Mouse (Mus musculus): ENCODE data around the gene Irs1.

Gene Irs1

DNA sequence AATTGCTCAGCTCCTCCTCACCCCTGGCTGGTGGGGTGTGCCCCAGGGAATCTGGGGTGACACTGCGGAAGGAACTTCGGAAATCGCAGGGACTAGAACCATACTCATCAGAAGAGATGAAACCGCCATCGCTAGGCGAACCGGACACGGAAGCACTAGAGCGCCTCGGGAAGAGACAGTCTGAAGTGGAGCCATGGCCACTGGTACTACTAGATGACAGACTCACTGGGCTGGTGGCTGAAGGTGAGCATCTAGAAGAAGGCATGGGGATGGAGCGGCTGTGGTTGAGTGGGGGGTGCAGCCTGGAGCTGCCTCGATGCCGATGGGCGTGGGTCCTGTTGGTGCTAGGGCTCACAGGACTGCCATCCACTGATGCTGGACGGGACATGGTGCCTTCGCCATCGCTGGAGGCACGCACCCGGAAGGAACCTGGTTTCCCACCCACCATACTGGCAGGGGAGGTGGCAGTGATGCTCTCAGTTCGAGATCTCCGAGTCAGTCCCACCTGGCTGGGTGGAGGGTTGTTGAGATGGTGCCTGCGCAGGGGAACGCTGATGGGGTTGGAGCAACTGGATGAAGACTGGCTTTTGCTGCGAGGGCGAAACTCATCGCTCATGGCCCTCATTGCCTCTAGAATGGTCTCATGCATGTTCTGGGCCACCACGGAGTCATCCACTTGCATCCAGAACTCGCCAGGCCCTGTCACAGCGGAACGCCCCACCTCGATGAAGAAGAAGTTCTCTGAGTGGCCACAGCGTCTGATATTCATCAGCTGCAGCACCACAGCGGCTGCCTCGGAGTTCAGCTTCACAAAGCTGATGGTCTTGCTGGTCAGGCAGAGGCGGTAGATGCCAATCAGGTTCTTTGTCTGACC is 1.9 kb downstream of the Irs1 start:
- DNase-seq (ENCODE audit: low read depth, low spot score): no peak

DNA sequence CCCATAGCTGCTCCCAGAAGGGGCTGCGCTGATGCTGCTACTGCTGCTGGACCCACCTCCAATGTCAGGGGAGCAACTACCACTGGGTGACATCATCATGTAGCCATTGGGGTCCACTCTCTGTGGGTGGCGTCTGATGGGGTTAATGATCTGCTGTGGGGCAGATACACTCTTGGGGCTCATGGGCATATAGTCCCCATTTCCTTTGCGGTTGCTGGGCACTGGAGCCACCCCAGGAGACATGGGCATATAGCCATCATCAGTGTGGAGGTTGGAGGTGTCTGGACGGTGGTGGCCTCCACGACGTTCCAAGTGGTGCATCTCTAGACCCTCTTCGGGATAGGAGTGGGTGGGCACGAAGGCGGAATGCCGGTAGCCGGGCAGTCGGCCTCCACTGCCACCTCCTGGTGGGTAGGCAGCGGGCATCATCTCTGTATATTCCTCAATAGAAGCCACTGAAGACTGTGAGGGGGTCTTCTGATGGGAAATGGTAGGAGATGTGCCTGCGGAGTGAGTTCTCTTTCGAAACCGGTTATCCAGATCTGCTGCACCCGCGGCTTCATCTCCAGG is 2.7 kb downstream of the Irs1 start:
- DNase-seq (ENCODE audit: low read depth, low spot score): no peak

DNA sequence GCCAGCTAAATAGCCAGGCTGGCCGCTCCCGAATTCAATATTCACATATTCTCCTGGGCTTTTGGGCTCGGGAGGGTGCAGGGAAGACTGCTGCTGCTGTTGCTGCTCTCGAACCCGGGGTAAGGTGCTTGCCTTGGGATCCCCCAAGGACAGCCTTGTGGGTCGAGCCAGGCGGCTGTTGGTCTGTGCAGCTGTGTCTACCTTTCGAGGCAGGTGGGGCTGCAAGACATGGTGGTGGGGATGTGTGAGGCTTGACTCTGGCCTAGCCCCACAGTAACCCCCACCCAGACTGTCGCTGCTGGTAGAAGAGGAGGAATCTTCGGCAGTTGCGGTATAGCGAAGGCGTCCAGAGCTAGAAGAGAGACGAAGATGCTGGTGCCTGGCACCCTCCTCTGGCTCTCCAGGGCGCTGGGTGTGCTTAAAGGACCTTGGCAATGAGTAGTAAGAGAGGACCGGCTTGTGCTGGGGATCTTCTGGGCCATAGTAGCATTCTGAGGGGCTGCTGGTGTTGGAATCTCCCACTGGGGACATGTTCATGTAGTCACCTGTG is 3.4 kb downstream of the Irs1 start:
- no peak for DNase-seq (ENCODE audit: low read depth, low spot score)

DNA sequence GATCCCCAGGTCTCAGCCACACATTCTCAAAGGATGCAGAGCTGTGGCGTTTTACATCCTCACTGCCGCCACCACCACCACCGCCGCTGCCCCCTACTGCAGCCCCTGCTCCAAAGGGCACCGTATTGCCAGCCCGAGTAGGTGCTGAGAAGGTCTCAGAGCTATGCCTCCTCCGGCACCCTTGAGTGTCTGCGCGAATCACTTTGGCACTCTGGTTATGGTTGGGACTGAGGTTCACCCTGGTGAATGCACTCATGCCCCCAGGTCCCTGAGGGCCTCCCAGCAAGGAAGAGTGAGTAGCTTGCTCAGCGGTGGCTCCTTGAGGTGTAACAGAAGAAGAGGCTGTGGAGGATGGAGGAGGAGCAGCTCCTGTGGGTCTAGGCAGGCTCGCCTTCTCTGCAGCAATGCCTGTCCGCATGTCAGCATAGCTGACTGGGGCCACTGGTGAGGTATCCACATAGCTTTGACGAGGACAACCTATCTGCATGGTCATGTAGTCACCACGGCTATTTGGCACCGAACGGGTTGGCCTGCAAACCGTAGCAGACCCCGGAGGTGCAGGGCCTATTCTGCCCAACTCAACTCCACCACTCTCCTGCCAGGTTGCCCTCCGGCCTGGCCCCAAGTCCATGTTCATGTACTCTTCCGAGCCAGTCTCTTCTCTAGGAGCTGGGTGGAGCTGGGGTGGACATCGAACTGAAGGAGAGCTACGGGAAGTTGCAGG is 4.0 kb downstream of the Irs1 start:
- no peak for DNase-seq (ENCODE audit: low read depth, low spot score)

DNA sequence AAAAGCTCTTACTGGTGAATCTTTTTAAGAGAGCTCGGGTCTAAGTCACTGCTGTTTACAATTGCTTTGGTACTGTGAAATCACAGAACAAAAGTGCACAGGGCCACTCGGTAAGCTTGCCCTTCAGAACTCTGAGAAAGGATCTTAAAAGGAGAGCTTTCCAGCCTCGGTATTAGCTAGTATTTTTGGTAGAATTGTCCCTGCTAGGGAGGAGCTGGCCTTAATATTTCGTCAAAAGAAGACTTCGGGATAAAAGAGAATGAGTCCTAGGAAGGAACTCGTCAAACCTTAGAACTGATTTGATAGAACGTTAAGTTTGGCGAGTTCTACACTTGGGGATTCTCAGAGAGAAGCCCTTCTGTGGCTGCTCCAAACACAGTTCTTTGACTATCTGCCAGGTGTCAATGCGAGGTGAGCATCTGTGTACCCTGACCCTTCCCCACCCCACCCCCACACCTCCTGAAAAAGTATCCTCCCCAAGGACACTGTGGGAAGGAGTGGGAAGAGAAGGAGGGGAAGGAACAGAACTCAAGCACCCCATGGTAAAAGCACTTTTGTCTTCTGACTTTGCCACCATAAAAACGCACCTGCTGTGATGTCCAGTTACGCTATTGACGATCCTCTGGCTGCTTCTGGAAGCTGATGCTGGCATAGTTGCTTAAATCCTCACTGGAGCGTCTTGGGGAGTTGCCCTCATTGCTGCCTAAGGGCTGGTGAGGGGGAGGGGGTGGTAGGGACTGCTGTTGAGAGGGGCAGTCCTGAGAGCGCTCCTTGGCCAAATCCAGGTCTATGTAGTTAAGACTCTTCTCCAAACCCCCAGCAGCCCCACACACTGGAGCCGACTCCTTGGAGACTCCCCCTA is 4.8 kb downstream of the Irs1 start:
- DNase-seq (ENCODE audit: low read depth, low spot score): no peak

DNA sequence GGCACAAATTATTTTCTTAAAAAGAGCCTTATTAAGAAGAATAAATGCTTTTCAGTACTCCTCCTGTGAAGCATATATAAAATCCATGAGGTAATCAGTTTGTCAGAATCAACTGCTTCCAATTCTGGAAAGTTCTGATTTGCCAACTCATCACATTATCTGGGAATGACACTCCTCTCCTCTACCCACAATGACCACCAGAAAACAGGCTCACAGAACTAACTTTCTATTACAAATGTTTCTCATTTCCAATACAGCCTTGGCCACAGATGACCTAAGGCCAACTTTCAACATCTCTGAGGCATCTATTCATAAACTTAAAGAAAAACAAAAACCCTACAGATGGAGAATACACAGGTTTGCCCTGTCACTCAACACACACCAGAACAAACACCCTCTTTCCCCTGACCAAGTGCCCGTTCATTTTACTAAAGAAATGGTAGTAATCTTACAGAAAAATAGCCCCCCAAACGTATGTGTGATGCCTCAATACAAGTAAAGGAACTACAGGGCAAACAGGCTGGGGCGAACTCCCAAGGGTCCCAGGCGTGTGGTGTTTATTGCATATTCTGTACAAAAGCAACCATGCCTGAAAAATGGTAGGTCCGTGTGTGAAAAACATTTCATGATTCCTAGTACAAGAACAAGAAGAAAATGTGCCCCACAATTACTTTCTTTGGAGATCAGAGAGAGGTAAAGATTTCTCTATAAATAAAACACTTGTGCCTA is 5.6 kb downstream of the Irs1 start:
- DNase-seq (ENCODE audit: low read depth, low spot score): no peak

DNA sequence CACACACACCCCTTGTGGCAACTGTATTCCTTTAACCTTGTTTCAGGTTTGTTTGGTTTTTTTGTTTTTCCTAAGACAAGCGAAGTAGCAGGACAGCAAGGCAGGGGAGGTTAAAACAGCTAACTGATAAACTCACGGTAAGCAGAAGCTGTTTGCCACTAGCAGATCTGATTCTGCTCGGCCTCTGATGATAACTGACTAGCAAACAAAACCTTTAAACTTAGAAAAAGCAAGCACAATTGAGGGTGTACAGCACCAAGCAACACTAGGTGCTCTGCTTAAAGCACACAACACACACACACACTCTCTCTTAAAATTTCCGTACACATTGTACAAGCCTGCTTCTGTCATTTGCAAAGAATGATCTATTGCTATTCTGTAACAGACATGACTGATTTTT is 6.8 kb downstream of the Irs1 start:
- no peak for DNase-seq (ENCODE audit: low read depth, low spot score)

DNA sequence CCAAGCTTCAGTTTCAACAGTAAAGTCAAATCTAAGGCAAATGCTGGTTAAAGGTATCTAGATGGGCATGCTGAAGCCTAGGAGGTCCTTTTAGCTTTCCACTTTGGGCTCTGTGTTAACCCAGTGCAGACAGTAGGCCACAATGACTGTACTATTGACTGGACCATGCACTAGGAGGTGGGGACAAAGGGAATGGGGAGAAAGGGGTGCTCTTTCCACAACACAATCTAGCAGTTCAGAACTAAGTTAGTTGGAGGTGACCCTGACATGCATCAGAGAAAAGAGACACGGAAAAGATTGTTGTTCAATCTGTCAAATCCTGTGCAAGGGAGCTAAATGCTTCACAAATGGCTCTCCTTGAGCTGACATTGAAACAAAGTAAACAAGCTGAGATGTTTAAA is 7.3 kb downstream of the Irs1 start:
- no peak for DNase-seq (ENCODE audit: low read depth, low spot score)

DNA sequence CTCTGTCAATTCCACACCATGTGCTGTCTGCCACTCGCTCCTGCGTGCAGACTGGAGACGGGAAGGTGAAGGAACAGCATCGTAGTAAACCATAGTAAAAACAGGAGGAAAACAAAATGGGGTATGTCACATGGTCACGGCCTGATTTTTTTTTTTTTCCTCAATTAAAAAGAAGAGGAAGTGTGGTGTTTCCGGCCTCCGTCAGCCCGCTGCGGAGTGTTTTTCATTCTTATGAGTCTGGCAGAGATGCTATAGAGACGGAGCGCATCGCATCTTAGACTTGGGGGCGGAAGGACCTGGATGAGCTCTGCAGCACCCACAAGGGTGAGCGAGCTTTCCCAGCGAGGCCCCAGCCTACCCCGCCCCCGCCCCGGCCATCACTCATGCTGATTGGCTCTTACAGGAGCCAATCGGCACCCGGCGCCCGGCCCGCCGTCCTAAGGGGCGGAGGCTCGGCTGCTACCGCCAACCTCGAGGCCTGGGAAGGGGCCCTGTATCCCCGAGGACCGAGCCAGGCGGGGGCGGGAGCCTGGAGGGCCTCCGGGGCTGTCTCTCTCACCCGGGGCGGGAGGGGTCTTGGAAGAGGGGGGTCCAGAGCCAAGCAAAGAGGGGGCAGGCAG is 8.1 kb downstream of the Irs1 start:
- peak; percentile 78 for DNase-seq (ENCODE audit: low read depth, low spot score)

DNA sequence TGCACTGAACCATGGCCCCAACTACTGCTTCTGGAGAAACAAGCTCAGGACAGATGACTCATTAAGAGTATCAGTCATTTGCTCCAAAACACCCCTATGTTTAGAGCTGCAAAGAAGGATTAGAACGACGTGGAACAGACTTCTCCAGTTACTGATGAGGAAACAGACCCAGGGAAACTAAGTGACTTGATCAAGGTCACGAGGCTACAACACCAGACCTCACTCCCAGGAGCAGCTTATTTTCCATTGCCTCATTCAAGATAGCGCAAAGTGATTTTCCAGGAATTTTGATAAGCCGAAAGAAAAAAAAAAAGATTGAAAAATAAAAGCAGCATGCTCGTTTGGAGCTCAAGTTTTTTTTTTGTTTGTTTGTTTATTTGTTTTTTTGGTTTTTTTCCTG is 9.4 kb downstream of the Irs1 start:
- DNase-seq (ENCODE audit: low read depth, low spot score): no peak

DNA sequence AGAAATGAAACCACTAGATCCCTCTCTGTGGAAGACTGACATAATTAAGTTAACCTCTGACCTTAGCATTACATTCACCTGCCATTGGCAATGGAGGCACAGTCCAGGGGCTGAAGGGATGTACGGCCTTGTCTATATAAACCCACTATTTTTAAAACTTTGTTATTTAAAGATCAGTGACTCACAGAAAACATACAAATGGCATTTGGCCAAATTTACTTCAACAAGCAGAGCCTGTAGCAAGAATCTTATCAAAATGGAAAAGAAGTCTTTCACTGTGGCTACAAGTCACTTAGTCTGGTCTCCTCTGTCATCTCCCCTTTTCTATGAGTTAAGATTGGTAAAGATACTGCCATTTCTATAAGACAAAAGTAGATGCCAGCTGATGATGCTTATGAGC is 11.4 kb downstream of the Irs1 start:
- no peak for DNase-seq (ENCODE audit: low read depth, low spot score)

DNA sequence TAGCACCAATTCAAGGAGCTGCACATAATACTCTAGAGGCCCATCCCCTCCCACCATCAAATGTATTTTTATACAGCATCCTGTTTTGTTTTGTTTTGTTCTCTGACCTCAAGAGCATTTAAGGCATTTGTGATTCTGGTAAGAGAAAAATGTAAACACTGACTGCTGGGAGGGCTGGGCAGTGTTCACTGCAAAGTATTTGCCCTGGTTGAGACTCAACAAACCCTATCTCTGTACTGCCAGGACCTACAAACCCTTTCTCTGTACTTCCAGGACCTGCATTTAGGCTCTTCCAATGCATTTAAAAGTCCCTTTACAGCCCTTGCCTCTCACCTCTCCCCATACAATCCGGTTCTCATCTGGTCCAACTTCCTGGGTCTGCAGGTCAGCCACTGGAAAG is 16.9 kb downstream of the Irs1 start:
- DNase-seq (ENCODE audit: low read depth, low spot score): no peak

DNA sequence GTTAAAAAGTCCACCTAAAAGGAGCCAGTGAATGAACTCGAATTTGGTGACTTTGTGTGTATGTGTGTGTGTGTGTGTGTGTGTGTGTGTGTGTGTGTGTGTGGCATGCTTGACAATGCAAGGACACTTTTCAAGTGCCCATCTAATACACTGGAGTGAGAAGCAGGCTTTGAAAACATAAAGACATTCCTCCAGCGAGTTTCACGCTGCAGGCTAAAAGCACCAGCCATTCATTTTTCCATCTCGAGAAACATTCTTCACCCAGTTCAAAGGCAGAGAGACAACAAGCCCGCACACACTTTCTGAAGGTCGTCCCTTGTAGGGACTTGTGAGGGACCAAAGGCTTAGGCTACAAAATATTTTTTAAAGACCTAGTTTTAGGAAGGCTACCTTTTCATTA is 17.7 kb downstream of the Irs1 start:
- DNase-seq (ENCODE audit: low read depth, low spot score): no peak

DNA sequence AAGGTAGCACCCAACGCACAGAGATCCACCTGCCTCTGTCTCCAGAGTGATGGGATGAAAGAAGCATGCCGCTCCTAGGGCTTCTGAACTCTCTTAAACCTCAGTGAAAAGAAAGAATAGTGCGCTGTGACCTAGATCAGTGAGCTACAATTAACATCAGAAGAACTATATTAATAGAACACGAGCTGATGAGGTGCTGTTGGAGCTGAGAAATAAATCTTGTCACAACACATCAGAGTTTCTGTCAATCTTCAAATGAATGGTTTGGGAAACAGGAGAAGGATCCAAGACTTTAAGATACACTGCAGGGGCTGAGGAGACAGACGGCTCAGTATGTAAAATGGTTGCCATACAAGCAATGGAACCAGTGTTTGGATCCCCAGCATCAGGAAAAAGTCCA is 19.0 kb downstream of the Irs1 start:
- DNase-seq (ENCODE audit: low read depth, low spot score): no peak

DNA sequence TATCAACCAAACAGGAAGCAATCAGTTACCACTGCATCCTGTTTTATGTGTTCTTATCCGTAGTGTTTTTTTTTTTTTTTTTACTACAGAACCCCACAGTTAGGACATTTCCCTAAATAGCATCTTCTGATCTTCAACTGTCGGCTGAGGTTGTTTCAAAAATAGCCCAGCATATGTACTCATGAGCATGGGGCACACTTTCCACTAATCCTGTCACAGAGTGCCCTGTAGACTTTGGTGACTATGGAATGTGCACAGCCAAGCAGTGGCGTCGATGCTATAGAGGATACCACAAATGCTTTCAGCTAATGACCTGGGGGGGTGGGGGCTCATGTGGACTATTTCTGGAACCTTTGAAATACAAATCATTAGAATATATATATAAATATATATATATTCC is 23.7 kb downstream of the Irs1 start:
- no peak for DNase-seq (ENCODE audit: low read depth, low spot score)

DNA sequence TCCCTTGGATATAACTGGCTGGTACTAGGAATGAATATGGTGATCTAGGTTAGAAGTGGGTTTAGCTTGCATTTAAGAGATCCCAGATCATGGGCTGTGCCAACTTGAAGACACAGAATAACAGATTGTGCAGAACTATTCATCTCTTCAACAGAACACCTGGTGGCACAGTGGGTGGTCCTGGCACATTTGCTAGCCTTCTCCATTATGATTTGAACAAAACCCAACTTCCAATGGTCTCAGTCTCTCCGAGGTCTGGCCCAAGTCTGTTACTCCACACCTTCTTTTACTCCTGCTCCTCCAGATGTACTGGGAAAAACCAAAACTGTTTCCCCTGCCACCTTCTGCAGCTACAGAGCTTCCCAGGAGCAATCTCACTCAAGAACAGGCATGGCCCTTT is 28.9 kb downstream of the Irs1 start:
- no peak for DNase-seq (ENCODE audit: low read depth, low spot score)

DNA sequence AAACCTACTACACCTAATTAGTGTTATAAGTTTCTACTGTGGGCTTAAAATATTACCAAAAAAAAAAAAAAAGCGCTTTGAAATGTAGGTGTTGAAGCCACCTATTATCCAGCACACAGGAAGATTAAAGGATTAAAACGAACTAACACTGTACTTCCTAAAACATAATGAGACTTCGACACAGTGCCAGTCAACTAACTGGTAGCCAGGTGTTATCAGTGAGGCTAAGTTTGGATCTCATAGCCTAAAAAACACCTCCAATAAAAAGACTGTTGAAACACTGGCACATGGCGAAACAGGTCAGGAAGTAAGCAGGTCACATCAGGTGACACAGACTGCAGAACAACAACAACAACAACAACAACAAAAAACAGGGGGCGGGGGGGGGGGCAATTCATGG is 29.6 kb downstream of the Irs1 start:
- no peak for DNase-seq (ENCODE audit: low read depth, low spot score)

DNA sequence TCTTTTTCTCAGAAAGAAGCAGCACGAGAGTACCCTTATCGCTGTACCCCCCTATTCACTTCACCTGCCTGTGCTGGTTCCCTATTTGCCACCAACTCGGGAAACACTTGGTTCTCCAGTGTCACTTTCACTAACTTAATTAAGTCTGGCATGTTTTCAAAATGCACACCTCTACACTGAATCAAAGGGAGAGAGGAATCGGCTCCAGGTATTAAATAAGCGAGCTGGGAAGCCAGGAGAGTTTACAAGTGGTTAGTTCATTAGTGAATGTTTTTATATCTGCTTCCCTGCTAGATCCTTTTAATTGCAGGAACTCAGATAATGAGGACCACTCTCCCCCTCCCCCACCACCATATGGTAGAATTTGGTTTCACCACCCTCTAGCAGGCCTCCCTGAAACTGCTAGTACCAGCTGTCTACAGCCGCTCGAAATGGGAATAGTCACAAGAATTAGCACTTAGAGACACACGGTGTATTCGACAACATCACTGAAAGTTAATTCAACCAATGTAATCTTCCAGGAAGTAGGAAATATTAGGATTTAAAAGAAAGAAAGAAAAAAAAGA is 30.1 kb downstream of the Irs1 start:
- DNase-seq (ENCODE audit: low read depth, low spot score): no peak

DNA sequence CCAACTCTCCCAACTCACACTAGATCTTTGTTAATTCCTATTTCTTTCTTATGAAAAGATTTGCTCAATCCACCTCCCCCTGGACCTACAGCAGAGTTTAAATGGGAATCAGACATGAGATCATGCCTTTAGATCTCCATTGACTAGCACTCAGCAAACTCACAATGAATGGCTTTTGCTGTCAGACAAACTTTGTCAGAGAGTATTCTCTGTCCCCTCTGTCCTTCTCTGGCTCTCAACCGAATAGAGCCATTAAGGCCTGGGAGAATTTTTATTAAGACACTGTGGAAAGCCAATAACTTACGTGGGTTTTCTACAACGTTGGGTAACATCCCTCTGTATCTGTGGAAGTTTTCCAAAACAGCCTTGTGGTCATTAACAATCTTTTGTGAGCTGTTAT is 31.2 kb downstream of the Irs1 start:
- no peak for DNase-seq (ENCODE audit: low read depth, low spot score)

DNA sequence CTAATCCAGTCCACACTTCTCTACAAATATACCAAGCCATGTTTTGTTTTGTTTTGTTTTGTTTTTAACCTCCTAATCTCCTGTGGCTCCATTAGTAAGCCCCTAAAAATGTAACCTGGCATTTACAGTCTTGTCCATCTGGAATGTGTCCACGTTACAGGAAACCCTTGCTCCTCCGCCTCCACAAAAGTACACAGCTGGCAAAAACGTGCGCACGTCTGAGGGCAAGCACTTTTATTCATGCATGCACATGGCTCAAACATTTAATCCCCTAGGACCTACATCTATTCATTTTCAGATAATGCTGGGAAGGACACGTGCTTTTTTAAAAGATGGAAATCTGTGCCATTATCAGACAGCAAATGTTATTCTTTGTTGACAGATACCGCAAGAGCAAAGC is 32.9 kb downstream of the Irs1 start:
- no peak for DNase-seq (ENCODE audit: low read depth, low spot score)
